27 mouse cellular contexts compared by ENCODE assay signal in genomic region chr9:11885784-11886183, GRCm38 (mm10).
DNase-seq lines count a peak whose midpoint lies in the region; ATAC-seq and TF ChIP-seq lines count a peak whose summit lies in the region.
"Had no signal": no experiment of that assay in that cellular context is flagged by ENCODE, and none has a peak within 500 bp of the region (broad histone marks: within the 10 kb centered on the region; RNA-seq: fewer than 3 reads in every experiment).

No protein-coding gene starts in this region.

- no peak overlapping the region for H3K4me2 ChIP-seq in embryonic facial prominence, embryonic 15.5 days (replicated peaks)
- H3K4me2 ChIP-seq in limb, embryonic 11.5 days (ENCODE audit: low read depth, severe bottlenecking) = no peak overlapping the region
- H3K4me2 ChIP-seq in lung, embryonic 15.5 days = no peak overlapping the region
- H3K4me2 ChIP-seq: embryonic facial prominence, embryonic 12.5 days; forebrain, embryonic 12.5 days had no signal

- no peaks in the 10 kb centered on the region for H3K9me3 ChIP-seq in embryonic facial prominence, embryonic 15.5 days (replicated peaks)
- H3K9me3 ChIP-seq in embryonic facial prominence, embryonic 10.5 days = no peaks in the 10 kb centered on the region
- H3K9me3 ChIP-seq in limb, embryonic 11.5 days (ENCODE audit: control insufficient read depth, low read length) = no peaks in the 10 kb centered on the region
- no peaks in the 10 kb centered on the region for H3K9me3 ChIP-seq in limb, embryonic 10.5 days (replicated peaks)
- H3K9me3 ChIP-seq in lung, embryonic 15.5 days = no peaks in the 10 kb centered on the region
- H3K9me3 ChIP-seq in MEL (replicated peaks; ENCODE audit: insufficient read depth, low read length) = no peaks in the 10 kb centered on the region
- H3K9me3 ChIP-seq: embryonic facial prominence, embryonic 12.5 days; forebrain, embryonic 10.5 days; forebrain, embryonic 12.5 days; G1E had no signal

- no peak for TF ChIP-seq POLR2A in MEL (IDR thresholded peaks at IDR 0.05; ENCODE audit: control insufficient read depth in 1 of 2, insufficient read depth in 1 of 2, low read depth in 1 of 2, low read length in 2 of 2, poor library complexity in 1 of 2)

- peak; percentile 54; the same call in 1 of the 2 replicates for ATAC-seq in embryonic facial prominence, embryonic 15.5 days (ENCODE audit: insufficient number of reproducible peaks, low FRiP score, low TSS enrichment, low read depth)
- 0 out of 2 replicates have a peak, but pooled peaks have one; percentile 35 for ATAC-seq in limb, embryonic 11.5 days (ENCODE audit: insufficient number of reproducible peaks, low FRiP score, low TSS enrichment, low read depth)
- peak; percentile 39; the same call in 1 of the 2 replicates for ATAC-seq in lung, embryonic 15.5 days (ENCODE audit: borderline replicate concordance, extremely low read depth, low FRiP score, low TSS enrichment)
- ATAC-seq: CD4-positive, CD25-positive, alpha-beta regulatory T cell, adult 4 months; forebrain, embryonic 14.5 days; forebrain, embryonic 16.5 days had no signal

- no peaks in the 10 kb centered on the region for H3K27me3 ChIP-seq in embryonic facial prominence, embryonic 15.5 days
- no peaks in the 10 kb centered on the region for H3K27me3 ChIP-seq in embryonic facial prominence, embryonic 10.5 days (replicated peaks; ENCODE audit: low read depth, poor library complexity, severe bottlenecking)
- H3K27me3 ChIP-seq in limb, embryonic 11.5 days (ENCODE audit: control insufficient read depth, insufficient read depth, low read length) = no peaks in the 10 kb centered on the region
- H3K27me3 ChIP-seq in limb, embryonic 10.5 days (ENCODE audit: low read depth, poor library complexity, severe bottlenecking) = no peaks in the 10 kb centered on the region
- H3K27me3 ChIP-seq in lung, embryonic 15.5 days = no peaks in the 10 kb centered on the region
- H3K27me3 ChIP-seq in MEL (ENCODE audit: control insufficient read depth in 1 of 2, insufficient read depth in 2 of 2, low read length in 2 of 2) = no peaks in the 10 kb centered on the region
- H3K27me3 ChIP-seq: CH12.LX; embryonic facial prominence, embryonic 12.5 days; forebrain, embryonic 12.5 days had no signal

- no peaks in the 10 kb centered on the region for H3K79me2 ChIP-seq in MEL (ENCODE audit: control insufficient read depth, insufficient read depth, low read length, poor library complexity)

- no peaks in the 10 kb centered on the region for H3K4me1 ChIP-seq in embryonic facial prominence, embryonic 15.5 days
- no peaks in the 10 kb centered on the region for H3K4me1 ChIP-seq in embryonic facial prominence, embryonic 10.5 days
- no peaks in the 10 kb centered on the region for H3K4me1 ChIP-seq in limb, embryonic 11.5 days (ENCODE audit: control insufficient read depth, insufficient read depth, low read length)
- H3K4me1 ChIP-seq in limb, embryonic 10.5 days = no peaks in the 10 kb centered on the region
- no peaks in the 10 kb centered on the region for H3K4me1 ChIP-seq in lung, embryonic 15.5 days
- no peaks in the 10 kb centered on the region for H3K4me1 ChIP-seq in MEL (ENCODE audit: control insufficient read depth in 1 of 2, insufficient read depth in 2 of 2, low read length in 2 of 2)
- H3K4me1 ChIP-seq: embryonic facial prominence, embryonic 12.5 days; forebrain, embryonic 10.5 days; forebrain, embryonic 12.5 days had no signal

- TF ChIP-seq RAD21 in MEL (IDR thresholded peaks at IDR 0.05; ENCODE audit: low read depth, low read length) = no peak

- no peak for DNase-seq in embryonic facial prominence, embryonic 10.5 days (ENCODE audit: low spot score)
- no peak for DNase-seq in limb, embryonic 11.5 days (ENCODE audit: low spot score)
- DNase-seq in limb, embryonic 10.5 days (ENCODE audit: low spot score) = no peak
- DNase-seq in lung, adult 18-20 months = no peak
- DNase-seq in MEL (ENCODE audit: low read depth, low spot score) = peak; percentile 38
- DNase-seq: adrenal gland, adult 2 months; adrenal gland, postnatal 10 days; adrenal gland, postnatal 25 days; B cell, adult 2 months; cerebellum, adult 11 months; cerebellum, adult 18-20 months; cerebellum, adult 8-10 months; cerebellum, adult 9-11 months; cerebellum, postnatal 14 days; cerebellum, postnatal 36 days; embryo, embryonic 11 days had no signal

- no peak overlapping the region for H3K9ac ChIP-seq in embryonic facial prominence, embryonic 15.5 days
- H3K9ac ChIP-seq in limb, embryonic 11.5 days (ENCODE audit: low read length) = no peak overlapping the region
- H3K9ac ChIP-seq in lung, embryonic 15.5 days = no peak overlapping the region
- no peak overlapping the region for H3K9ac ChIP-seq in MEL (ENCODE audit: control insufficient read depth, low read depth, low read length, poor library complexity, severe bottlenecking)
- H3K9ac ChIP-seq: embryonic facial prominence, embryonic 12.5 days; forebrain, embryonic 12.5 days had no signal

- peak; percentile 57 to 59; a peak in 3 of 4 replicates for TF ChIP-seq EP300 in MEL (IDR thresholded peaks at IDR 0.05; ENCODE audit: low read depth in 1 of 2, low read length in 2 of 2)

- H3K36me3 ChIP-seq in embryonic facial prominence, embryonic 15.5 days = no peaks in the 10 kb centered on the region
- no peaks in the 10 kb centered on the region for H3K36me3 ChIP-seq in embryonic facial prominence, embryonic 10.5 days (replicated peaks)
- H3K36me3 ChIP-seq in limb, embryonic 11.5 days (ENCODE audit: control insufficient read depth, insufficient read depth, low read length) = no peaks in the 10 kb centered on the region
- no peaks in the 10 kb centered on the region for H3K36me3 ChIP-seq in limb, embryonic 10.5 days
- H3K36me3 ChIP-seq in lung, embryonic 15.5 days = no peaks in the 10 kb centered on the region
- no peaks in the 10 kb centered on the region for H3K36me3 ChIP-seq in MEL (ENCODE audit: control insufficient read depth in 1 of 2, insufficient read depth in 2 of 2, low read length in 2 of 2)
- H3K36me3 ChIP-seq: embryonic facial prominence, embryonic 12.5 days; forebrain, embryonic 10.5 days; forebrain, embryonic 12.5 days; G1E had no signal

- 71% methylated on average over 1 of the region's 1 CpGs for WGBS in embryonic facial prominence, embryonic 15.5 days
- WGBS in embryonic facial prominence, embryonic 10.5 days = 82% methylated on average over 1 of the region's 1 CpGs
- 76% methylated on average over 1 of the region's 1 CpGs for WGBS in limb, embryonic 11.5 days
- 93% methylated on average over 1 of the region's 1 CpGs for WGBS in limb, embryonic 10.5 days
- WGBS in lung, embryonic 15.5 days = 30% methylated on average over 1 of the region's 1 CpGs

- H3K4me3 ChIP-seq in embryonic facial prominence, embryonic 15.5 days (replicated peaks) = no peak overlapping the region
- no peak overlapping the region for H3K4me3 ChIP-seq in embryonic facial prominence, embryonic 10.5 days
- H3K4me3 ChIP-seq in limb, embryonic 11.5 days (ENCODE audit: low read depth, low read length) = no peak overlapping the region
- H3K4me3 ChIP-seq in limb, embryonic 10.5 days = no peak overlapping the region
- no peak overlapping the region for H3K4me3 ChIP-seq in lung, embryonic 15.5 days
- no peak overlapping the region for H3K4me3 ChIP-seq in MEL (ENCODE audit: control insufficient read depth in 1 of 2, insufficient read depth in 1 of 2, low read depth in 2 of 2, low read length in 2 of 2)
- H3K4me3 ChIP-seq: embryonic facial prominence, embryonic 12.5 days; erythroblast, embryonic 14.5 days; forebrain, embryonic 10.5 days; forebrain, embryonic 12.5 days had no signal

- TF ChIP-seq CTCF in MEL (IDR thresholded peaks at IDR 0.05 in 2 of 3, conservative IDR thresholded peaks at IDR 0.05 in 1 of 3; ENCODE audit: control insufficient read depth in 1 of 3, insufficient read depth in 1 of 3, low read depth in 2 of 3, low read length in 3 of 3, poor library complexity in 1 of 3, severe bottlenecking in 1 of 3) = no peak

- H3K27ac ChIP-seq in embryonic facial prominence, embryonic 15.5 days (replicated peaks) = no peak overlapping the region
- H3K27ac ChIP-seq in embryonic facial prominence, embryonic 10.5 days (replicated peaks) = no peak overlapping the region
- H3K27ac ChIP-seq in limb, embryonic 11.5 days (replicated peaks; ENCODE audit: low read depth, low read length) = no peak overlapping the region
- H3K27ac ChIP-seq in limb, embryonic 10.5 days = no peak overlapping the region
- no peak overlapping the region for H3K27ac ChIP-seq in lung, embryonic 15.5 days
- H3K27ac ChIP-seq in MEL (ENCODE audit: control insufficient read depth, low read depth, low read length) = no peak overlapping the region
- H3K27ac ChIP-seq: embryonic facial prominence, embryonic 12.5 days; forebrain, embryonic 10.5 days; forebrain, embryonic 12.5 days had no signal

TF ChIP-seq in MEL, 35 proteins besides CTCF, POLR2A, EP300 and RAD21:
- no peak for TF ChIP-seq TAL1 (IDR thresholded peaks at IDR 0.05; ENCODE audit: low read length)
- TF ChIP-seq MAX (IDR thresholded peaks at IDR 0.05; ENCODE audit: low read length) = peak; percentile 59; the same call in 1 of the 2 replicates
- TF ChIP-seq TCF12 (IDR thresholded peaks at IDR 0.05; ENCODE audit: low read depth, low read length) = peak; percentile 59; the same call in 1 of the 2 replicates
- TF ChIP-seq MYC (IDR thresholded peaks at IDR 0.05; ENCODE audit: low read depth, low read length) = 0 out of 2 replicates have a peak, but pooled peaks have one; percentile 52
